Mouse (Mus musculus) ES-Bruce4 (cell line): ENCODE data around the gene Coro1c.

Experiments
- CTCF ChIP-seq: IDR thresholded peaks from one replicate; pipeline ENCODE4 v1.8.1; 2011; ENCODE audit warnings: low read depth, low read length
- EP300 ChIP-seq: IDR thresholded peaks from 2 replicates; pipeline ENCODE4 v1.6.1; 2011; ENCODE audit warnings: low read depth, low read length; ENCODE audit not compliant: insufficient read depth
- POLR2A ChIP-seq: IDR thresholded peaks from one replicate; pipeline ENCODE4 v1.8.1; 2011; ENCODE audit warnings: low read length; ENCODE audit not compliant: insufficient read depth

GRCm38 (mm10) chr5:113950786-113951692 is 42.5 kb upstream of the Coro1c start:
- TF ChIP-seq CTCF (no peak), POLR2A (no peak), EP300 (no peak)
